Mouse (Mus musculus): ENCODE measurements around the gene Slc6a9. TPM values are rescaled to one million over a fixed set of nuclear protein-coding genes. Genes with fewer than 3 reads are reported as not detected.

The Slc6a9 gene
- polyA plus RNA-seq, 1 experiment from 2014 or later: 11.6 TPM

DNA sequence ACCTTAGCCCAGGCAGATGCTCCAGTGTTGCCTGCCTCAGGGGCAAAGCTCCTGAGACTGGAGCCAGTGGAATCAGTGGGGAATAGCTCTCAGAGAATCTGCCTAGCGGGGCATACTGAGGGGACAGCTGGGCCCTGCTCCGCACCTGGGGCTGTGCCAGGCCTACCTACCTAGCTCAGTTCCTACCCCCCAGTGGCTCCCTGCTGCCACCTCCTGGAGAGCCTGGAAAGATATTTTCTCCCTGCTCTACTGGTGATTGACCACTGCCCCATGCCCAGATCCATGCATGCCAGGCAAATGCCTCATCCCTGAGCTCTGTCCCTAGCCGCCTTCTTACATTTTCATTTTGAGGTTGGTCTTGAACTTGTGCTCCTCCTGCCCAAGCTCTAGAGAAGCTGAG is 24.5 kb downstream of the Slc6a9 start:
- H3K27me3 ChIP-seq (ENCODE audit: control insufficient read depth, insufficient read depth, low read length): no peaks in the 10 kb centered on the region
- no peak overlapping the region for H3K9ac ChIP-seq (replicated peaks; ENCODE audit: low read depth, low read length)
- no peaks in the 10 kb centered on the region for H3K9me3 ChIP-seq (ENCODE audit: control insufficient read depth, low read depth, low read length)
- H3K36me3 ChIP-seq (ENCODE audit: control insufficient read depth, insufficient read depth, low read length): peaks cover 11% of the 10 kb centered on the region
- no peak for ATAC-seq (ENCODE audit: insufficient number of reproducible peaks, insufficient read depth, low FRiP score, low read depth)
- H3K4me3 ChIP-seq (ENCODE audit: low read depth, low read length): no peak overlapping the region
- no peak overlapping the region for H3K27ac ChIP-seq (ENCODE audit: low read length)
- 75% methylated on average over 3 of the region's 3 CpGs for WGBS
- no peaks in the 10 kb centered on the region for H3K4me1 ChIP-seq (ENCODE audit: control insufficient read depth, insufficient read depth, low read length)
- no peak overlapping the region for H3K4me2 ChIP-seq (replicated peaks; ENCODE audit: low read depth, low read length)

DNA sequence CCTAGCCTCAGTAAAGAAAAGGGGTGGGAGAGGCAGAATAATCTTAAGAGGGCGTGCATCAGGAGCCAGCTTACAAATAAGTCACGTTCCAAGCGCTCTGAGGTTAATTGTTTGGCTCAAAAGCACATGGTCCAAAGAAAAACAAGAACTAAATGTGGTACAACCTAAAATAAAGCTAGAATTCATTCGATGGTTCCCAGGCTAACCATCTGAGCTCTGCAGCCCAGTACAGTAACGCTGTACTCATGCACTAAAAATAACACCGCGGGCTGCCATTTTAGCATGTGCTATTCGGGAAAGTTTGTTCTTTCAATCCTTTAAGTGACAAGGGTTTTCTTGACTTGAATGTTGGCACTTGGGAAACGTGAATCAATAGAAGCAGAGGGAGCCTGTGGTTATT is 26.3 kb downstream of the Slc6a9 start:
- Histone ChIP-seq H3K4me3 (ENCODE audit: low read depth, low read length) (no peak overlapping the region), H3K4me1 (ENCODE audit: control insufficient read depth, insufficient read depth, low read length) (no peaks in the 10 kb centered on the region), H3K4me2 (replicated peaks; ENCODE audit: low read depth, low read length) (no peak overlapping the region), H3K9ac (replicated peaks; ENCODE audit: low read depth, low read length) (no peak overlapping the region), H3K9me3 (ENCODE audit: control insufficient read depth, low read depth, low read length) (no peaks in the 10 kb centered on the region), H3K27ac (ENCODE audit: low read length) (no peak overlapping the region), H3K27me3 (ENCODE audit: control insufficient read depth, insufficient read depth, low read length) (no peaks in the 10 kb centered on the region), H3K36me3 (ENCODE audit: control insufficient read depth, insufficient read depth, low read length) (peaks cover 11% of the 10 kb centered on the region)
- WGBS: 85% methylated on average over 9 of the region's 9 CpGs
- ATAC-seq (ENCODE audit: insufficient number of reproducible peaks, insufficient read depth, low FRiP score, low read depth): no peak

DNA sequence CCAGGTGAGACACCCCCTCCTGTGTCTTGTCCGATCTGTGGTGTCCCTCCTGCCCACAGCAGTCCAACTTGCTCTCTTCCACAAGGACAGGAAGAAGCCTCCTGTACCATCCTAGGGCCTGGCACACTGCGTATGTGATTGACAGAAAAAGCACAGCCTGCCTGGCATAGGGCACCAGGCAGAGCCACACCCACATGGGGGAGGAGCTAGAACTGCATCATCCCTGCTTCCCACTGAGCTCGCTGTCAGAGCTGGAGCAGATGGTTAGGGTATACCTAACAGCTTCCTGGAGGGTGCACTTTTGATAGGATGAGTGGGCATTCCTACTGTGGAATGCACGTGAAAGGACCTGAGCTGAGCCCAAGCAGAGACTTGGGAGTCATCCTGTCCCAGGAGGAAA is 28.5 kb downstream of the Slc6a9 start:
- Histone ChIP-seq H3K27ac (ENCODE audit: low read length) (no peak overlapping the region), H3K9me3 (ENCODE audit: control insufficient read depth, low read depth, low read length) (no peaks in the 10 kb centered on the region), H3K9ac (replicated peaks; ENCODE audit: low read depth, low read length) (no peak overlapping the region), H3K27me3 (ENCODE audit: control insufficient read depth, insufficient read depth, low read length) (no peaks in the 10 kb centered on the region), H3K4me3 (ENCODE audit: low read depth, low read length) (no peak overlapping the region), H3K4me2 (replicated peaks; ENCODE audit: low read depth, low read length) (no peak overlapping the region), H3K36me3 (ENCODE audit: control insufficient read depth, insufficient read depth, low read length) (no peaks in the 10 kb centered on the region), H3K4me1 (ENCODE audit: control insufficient read depth, insufficient read depth, low read length) (no peaks in the 10 kb centered on the region)
- ATAC-seq (ENCODE audit: insufficient number of reproducible peaks, insufficient read depth, low FRiP score, low read depth): no peak
- 51% methylated on average over 4 of the region's 4 CpGs for WGBS

DNA sequence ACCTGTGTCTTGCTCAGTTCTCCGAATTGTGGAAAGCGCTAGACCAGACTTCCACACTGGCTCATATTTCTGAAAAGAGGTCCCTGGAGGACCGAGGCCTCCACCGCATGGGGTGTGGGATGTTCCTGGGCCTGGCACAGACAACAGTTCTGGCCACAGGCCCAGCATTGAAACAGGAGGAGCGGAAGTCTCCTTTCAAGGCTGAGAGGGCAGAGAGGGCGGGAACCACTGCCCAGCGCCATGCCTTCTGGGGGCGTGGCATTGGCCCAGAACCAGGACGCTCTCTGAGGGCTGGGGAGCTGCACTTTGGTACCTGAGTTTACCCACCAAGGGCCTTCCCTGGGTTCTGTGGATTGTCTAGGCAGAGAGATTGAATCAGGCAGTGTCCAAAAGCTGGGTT is 31.8 kb downstream of the Slc6a9 start:
- Histone ChIP-seq H3K4me1 (ENCODE audit: control insufficient read depth, insufficient read depth, low read length) (no peaks in the 10 kb centered on the region), H3K9me3 (ENCODE audit: control insufficient read depth, low read depth, low read length) (no peaks in the 10 kb centered on the region), H3K36me3 (ENCODE audit: control insufficient read depth, insufficient read depth, low read length) (no peaks in the 10 kb centered on the region), H3K27me3 (ENCODE audit: control insufficient read depth, insufficient read depth, low read length) (no peaks in the 10 kb centered on the region), H3K4me2 (replicated peaks; ENCODE audit: low read depth, low read length) (no peak overlapping the region), H3K4me3 (ENCODE audit: low read depth, low read length) (no peak overlapping the region), H3K27ac (ENCODE audit: low read length) (no peak overlapping the region), H3K9ac (replicated peaks; ENCODE audit: low read depth, low read length) (no peak overlapping the region)
- WGBS: 55% methylated on average over 9 of the region's 9 CpGs
- ATAC-seq (ENCODE audit: insufficient number of reproducible peaks, insufficient read depth, low FRiP score, low read depth): no peak; the same call in 1 of the 2 replicates

DNA sequence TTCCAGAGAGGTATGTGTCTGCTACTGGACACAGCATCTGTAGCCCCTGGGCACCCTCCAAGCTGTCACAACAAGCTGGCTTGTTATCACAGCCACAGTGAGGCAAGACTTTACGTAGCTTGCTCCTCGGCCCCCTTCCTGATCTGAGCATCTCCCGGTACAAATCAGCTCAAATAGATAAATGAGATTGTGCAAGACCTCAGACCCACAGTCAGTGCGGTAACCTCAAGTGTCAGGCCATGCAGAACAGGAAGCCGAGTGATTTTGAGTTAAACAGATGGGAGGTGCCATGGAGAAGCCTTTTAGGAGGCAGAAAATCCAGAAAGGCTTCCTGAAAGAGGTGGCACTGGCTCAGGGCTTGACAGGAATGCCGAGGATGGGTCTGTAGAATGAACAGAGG is 32.7 kb downstream of the Slc6a9 start:
- H3K9me3 ChIP-seq (ENCODE audit: control insufficient read depth, low read depth, low read length): no peaks in the 10 kb centered on the region
- no peaks in the 10 kb centered on the region for H3K27me3 ChIP-seq (ENCODE audit: control insufficient read depth, insufficient read depth, low read length)
- no peak overlapping the region for H3K4me2 ChIP-seq (replicated peaks; ENCODE audit: low read depth, low read length)
- no peaks in the 10 kb centered on the region for H3K4me1 ChIP-seq (ENCODE audit: control insufficient read depth, insufficient read depth, low read length)
- H3K27ac ChIP-seq (ENCODE audit: low read length): no peak overlapping the region
- H3K9ac ChIP-seq (replicated peaks; ENCODE audit: low read depth, low read length): no peak overlapping the region
- H3K36me3 ChIP-seq (ENCODE audit: control insufficient read depth, insufficient read depth, low read length): no peaks in the 10 kb centered on the region
- H3K4me3 ChIP-seq (ENCODE audit: low read depth, low read length): no peak overlapping the region
- WGBS: 68% methylated on average over 6 of the region's 6 CpGs
- no peak for ATAC-seq (ENCODE audit: insufficient number of reproducible peaks, insufficient read depth, low FRiP score, low read depth)

DNA sequence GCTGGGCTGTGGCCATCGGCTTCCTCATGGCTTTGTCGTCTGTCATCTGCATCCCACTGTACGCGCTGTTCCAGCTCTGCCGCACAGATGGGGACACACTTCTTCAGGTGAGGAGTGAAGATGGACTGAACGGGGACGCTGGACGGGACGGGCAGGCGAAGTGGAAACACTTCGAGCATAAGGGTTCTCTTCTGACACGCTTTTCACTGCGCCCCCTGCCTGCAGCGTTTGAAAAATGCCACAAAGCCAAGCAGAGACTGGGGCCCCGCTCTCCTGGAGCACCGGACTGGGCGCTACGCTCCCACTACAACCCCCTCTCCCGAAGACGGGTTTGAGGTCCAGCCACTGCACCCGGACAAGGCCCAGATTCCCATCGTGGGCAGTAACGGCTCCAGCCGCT is 33.5 kb downstream of the Slc6a9 start:
- peaks cover 7% of the 10 kb centered on the region; the same call in 1 of the 2 replicates for H3K4me1 ChIP-seq (ENCODE audit: control insufficient read depth, insufficient read depth, low read length)
- WGBS: 17% methylated on average over 24 of the region's 24 CpGs
- no peaks in the 10 kb centered on the region for H3K36me3 ChIP-seq (ENCODE audit: control insufficient read depth, insufficient read depth, low read length)
- no peak overlapping the region for H3K9ac ChIP-seq (replicated peaks; ENCODE audit: low read depth, low read length)
- no peak overlapping the region for H3K4me3 ChIP-seq (ENCODE audit: low read depth, low read length)
- no peaks in the 10 kb centered on the region for H3K9me3 ChIP-seq (ENCODE audit: control insufficient read depth, low read depth, low read length)
- no peak overlapping the region for H3K4me2 ChIP-seq (replicated peaks; ENCODE audit: low read depth, low read length)
- no peak for ATAC-seq (ENCODE audit: insufficient number of reproducible peaks, insufficient read depth, low FRiP score, low read depth)
- no peaks in the 10 kb centered on the region for H3K27me3 ChIP-seq (ENCODE audit: control insufficient read depth, insufficient read depth, low read length)
- no peak overlapping the region for H3K27ac ChIP-seq (ENCODE audit: low read length)

DNA sequence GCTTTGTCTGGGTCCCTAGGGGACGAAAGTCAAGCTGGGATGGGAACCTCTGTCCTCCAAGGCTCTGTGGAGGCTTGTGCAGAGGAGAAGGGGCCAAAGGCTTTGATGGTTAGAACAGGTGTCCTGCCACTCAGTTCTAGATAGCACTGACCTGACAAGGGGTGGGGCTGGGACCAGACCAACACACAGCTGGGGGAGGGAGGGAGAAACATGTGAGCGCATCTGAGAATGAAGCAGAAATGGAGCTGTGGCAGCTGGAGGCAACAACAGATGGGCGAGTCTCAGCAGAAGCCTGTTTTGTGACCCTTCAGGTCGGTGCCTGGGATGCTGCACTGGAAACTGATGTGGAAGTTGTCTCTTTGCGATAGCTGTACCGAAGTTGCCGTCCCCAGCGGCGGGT is 35.0 kb downstream of the Slc6a9 start:
- 59% methylated on average over 9 of the region's 9 CpGs for WGBS
- no peak overlapping the region for H3K27ac ChIP-seq (ENCODE audit: low read length)
- no peak for ATAC-seq (ENCODE audit: insufficient number of reproducible peaks, insufficient read depth, low FRiP score, low read depth)
- H3K36me3 ChIP-seq (ENCODE audit: control insufficient read depth, insufficient read depth, low read length): peaks cover 3% of the 10 kb centered on the region; the same call in 1 of the 2 replicates
- no peak overlapping the region for H3K4me3 ChIP-seq (ENCODE audit: low read depth, low read length)
- no peak overlapping the region for H3K9ac ChIP-seq (replicated peaks; ENCODE audit: low read depth, low read length)
- no peak overlapping the region for H3K4me2 ChIP-seq (replicated peaks; ENCODE audit: low read depth, low read length)
- peaks cover 9% of the 10 kb centered on the region; the same call in 1 of the 2 replicates for H3K4me1 ChIP-seq (ENCODE audit: control insufficient read depth, insufficient read depth, low read length)
- no peaks in the 10 kb centered on the region for H3K27me3 ChIP-seq (ENCODE audit: control insufficient read depth, insufficient read depth, low read length)
- H3K9me3 ChIP-seq (ENCODE audit: control insufficient read depth, low read depth, low read length): no peaks in the 10 kb centered on the region

DNA sequence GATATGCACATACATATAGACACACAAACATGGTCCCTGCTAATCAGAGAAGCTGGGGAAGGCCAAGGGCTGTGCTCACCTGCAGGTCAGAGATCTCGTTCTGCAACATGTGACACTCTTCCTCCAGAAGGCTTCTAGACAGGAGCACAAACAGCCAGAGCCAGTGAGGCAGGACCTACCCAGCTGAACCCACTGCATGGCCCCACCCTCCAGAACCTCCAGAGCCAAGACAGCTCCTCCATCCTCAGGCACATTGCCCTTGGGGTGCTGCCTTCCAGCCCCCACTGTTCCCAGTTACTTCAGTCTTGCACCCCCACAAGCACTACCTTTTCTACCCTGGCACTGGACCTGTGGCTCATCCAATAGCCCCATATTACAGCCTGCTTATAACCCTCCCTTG is 36.1 kb downstream of the Slc6a9 start:
- Histone ChIP-seq H3K9ac (replicated peaks; ENCODE audit: low read depth, low read length) (no peak overlapping the region), H3K4me3 (ENCODE audit: low read depth, low read length) (no peak overlapping the region), H3K9me3 (ENCODE audit: control insufficient read depth, low read depth, low read length) (no peaks in the 10 kb centered on the region), H3K4me2 (replicated peaks; ENCODE audit: low read depth, low read length) (no peak overlapping the region), H3K27ac (ENCODE audit: low read length) (no peak overlapping the region), H3K27me3 (ENCODE audit: control insufficient read depth, insufficient read depth, low read length) (no peaks in the 10 kb centered on the region), H3K4me1 (ENCODE audit: control insufficient read depth, insufficient read depth, low read length) (peaks cover 9% of the 10 kb centered on the region; the same call in 1 of the 2 replicates), H3K36me3 (ENCODE audit: control insufficient read depth, insufficient read depth, low read length) (peaks cover 6% of the 10 kb centered on the region; the same call in 1 of the 2 replicates)
- ATAC-seq (ENCODE audit: insufficient number of reproducible peaks, insufficient read depth, low FRiP score, low read depth): no peak
- 56% methylated on average over 1 of the region's 1 CpGs for WGBS

DNA sequence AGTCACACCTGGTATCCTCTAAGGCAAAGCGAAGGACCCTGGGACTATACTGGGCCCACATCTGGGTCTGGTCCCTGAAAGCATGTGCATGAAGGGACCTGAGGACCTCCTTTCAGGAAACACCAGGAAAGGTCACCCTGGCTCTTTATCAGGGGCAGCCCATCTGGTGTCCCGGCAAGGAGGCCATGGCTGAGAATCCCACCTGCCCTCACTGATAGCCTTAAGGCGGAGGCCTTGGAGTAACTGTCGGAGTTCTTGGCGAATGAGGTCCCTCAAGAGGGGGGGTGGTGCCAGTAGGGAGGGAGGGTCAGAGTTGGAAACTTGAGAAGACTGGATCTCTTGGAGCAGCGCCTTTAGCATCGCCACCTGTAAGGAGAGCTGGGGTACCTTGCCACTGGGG is 37.5 kb downstream of the Slc6a9 start:
- H3K4me2 ChIP-seq (replicated peaks; ENCODE audit: low read depth, low read length): no peak overlapping the region
- 51% methylated on average over 7 of the region's 7 CpGs for WGBS
- ATAC-seq (ENCODE audit: insufficient number of reproducible peaks, insufficient read depth, low FRiP score, low read depth): peak; percentile 2; the same call in 1 of the 2 replicates

More for the DNA sequence above, 37.5 kb downstream of the Slc6a9 start:
- H3K9me3 ChIP-seq (ENCODE audit: control insufficient read depth, low read depth, low read length): no peaks in the 10 kb centered on the region
- H3K4me3 ChIP-seq (ENCODE audit: low read depth, low read length): no peak overlapping the region
- no peaks in the 10 kb centered on the region for H3K27me3 ChIP-seq (ENCODE audit: control insufficient read depth, insufficient read depth, low read length)
- peaks cover 18% of the 10 kb centered on the region; the same call in 1 of the 2 replicates for H3K36me3 ChIP-seq (ENCODE audit: control insufficient read depth, insufficient read depth, low read length)
- H3K27ac ChIP-seq (ENCODE audit: low read length): no peak overlapping the region
- peaks cover 9% of the 10 kb centered on the region; the same call in 1 of the 2 replicates for H3K4me1 ChIP-seq (ENCODE audit: control insufficient read depth, insufficient read depth, low read length)
- H3K9ac ChIP-seq (replicated peaks; ENCODE audit: low read depth, low read length): no peak overlapping the region

Measured in stomach, embryonic 14.5 days (tissue).